Mouse (Mus musculus) naive thymus-derived CD4-positive, alpha-beta T cell, adult 2 months (primary cell): ENCODE measurements around the gene Slc38a10.

ENCODE experiments used
- DNase-seq: peaks from one replicate; pipeline ENCODE4 v3.0.0-alpha.2; 2011; ENCODE audit warnings: low read depth

Gene Slc38a10

GRCm38 (mm10) chr11:120137625-120138004 is 13.5 kb downstream of the Slc38a10 start:
- DNase-seq = no peak

- DNase-seq = no peak
These were observed 14.1 kb downstream of the Slc38a10 start for GRCm38 (mm10) chr11:120136796-120137624.

- no peak for DNase-seq
These were observed 15.0 kb downstream of the Slc38a10 start for GRCm38 (mm10) chr11:120136195-120136594.

- no peak for DNase-seq
These were observed 16.2 kb downstream of the Slc38a10 start for GRCm38 (mm10) chr11:120134847-120135530.

GRCm38 (mm10) chr11:120134148-120134547 is 17.0 kb downstream of the Slc38a10 start:
- no peak for DNase-seq

- no peak for DNase-seq
These were observed 21.9 kb downstream of the Slc38a10 start for GRCm38 (mm10) chr11:120129281-120129680.

DNA sequence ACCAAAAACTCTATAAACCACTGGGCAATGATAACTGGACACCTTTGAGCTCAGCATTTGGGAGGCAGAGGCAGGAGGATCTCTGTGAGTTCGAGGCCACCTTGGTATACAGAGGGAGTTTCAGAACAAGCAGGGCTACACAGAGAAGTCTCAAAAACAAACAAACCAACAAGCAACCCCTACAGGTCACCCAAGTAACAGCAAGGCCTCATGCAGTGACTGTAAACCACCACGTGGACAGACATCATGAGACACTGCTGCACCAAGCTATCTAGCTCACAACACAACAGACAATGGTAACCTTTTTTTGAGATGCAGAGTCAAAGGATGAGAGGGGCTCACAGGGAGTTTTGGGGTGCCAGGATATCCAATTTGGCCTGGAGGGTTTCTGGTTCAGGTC is 24.3 kb downstream of the Slc38a10 start:
- no peak for DNase-seq

DNA sequence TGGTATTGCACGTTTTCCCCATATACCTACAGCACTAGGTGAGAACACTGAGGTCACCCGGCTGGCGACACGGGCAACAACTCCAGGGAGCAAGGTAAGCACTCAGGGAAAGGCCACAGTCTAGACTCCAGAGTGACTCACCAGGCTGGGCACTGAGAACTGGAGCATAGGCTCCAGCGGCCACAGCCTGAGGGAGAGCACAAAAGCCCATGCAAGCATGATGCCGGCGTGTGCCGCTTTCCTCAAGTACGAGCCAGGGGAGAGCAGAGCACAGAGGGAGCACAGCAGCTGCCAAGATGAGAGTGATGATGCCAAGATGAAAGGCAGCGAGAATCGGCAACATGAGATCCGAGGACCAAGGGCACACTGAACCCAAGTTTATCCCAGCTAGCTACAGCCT is 29.0 kb downstream of the Slc38a10 start:
- no peak for DNase-seq

DNA sequence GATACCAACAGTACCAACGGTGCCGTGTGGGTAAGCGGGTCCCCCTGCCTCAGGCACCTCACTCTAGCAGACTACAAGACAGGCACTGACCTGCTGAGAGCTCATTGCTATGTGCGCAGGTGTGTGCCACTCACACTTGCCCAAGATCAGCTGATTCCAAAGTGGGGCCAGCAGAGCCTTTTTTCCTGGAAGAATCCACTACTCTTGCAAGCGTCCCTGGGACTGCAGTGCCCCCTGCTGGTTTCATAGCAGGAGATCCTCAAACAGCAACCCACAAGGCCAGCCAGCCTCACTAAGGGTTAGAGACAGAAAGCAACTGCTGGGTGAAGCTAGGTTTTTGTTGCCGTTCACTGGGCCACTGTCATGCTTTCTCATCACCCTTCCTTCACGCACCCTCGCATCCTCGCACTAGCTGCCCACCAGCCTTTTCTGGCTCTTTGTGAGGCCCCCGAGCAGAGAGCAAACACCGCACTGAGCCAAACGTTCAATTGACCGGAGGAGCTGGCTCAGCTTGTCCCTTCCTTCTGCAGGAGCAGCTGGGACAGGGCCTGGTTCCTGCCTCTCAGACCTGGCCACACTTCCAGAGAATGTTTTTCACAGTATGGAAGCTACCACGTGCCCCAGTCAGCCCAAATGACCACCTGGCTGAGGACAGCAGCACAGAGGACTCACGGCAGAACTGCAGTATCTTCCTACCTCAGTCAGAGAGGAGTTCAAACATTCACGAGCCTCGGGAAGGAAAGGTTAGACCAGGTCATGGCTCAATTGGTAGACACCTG is 30.3 kb downstream of the Slc38a10 start:
- DNase-seq = peak; percentile 36

DNA sequence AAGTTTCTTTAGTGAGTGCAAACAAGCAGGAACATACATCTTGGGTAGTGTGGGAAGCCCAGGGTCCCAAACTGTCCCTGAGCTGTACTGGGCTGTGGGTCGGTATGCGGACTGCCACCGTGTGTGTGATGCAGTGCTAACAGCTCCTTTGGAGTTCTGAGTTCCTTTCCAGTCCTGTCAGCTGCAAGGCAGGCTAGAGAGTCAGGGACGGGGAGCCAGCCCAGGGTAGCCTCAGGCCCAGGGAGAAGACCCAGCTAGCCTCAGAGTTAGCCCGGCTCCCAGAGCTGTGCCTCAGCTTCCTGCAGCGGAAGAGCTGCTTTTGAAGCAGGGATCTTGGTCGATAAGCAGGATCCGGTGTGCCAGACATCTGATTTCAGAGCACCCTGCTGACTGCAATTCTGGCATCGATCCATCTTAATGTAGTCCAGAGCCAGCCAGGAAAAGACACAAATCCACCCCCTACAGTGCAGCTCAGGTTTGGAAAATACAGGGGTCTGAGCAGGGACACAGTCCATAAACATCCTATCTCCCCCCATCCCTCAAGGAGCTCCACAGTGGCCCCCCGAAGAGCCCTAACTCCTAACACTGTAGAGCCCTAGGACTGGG is 31.1 kb downstream of the Slc38a10 start:
- DNase-seq = no peak

DNA sequence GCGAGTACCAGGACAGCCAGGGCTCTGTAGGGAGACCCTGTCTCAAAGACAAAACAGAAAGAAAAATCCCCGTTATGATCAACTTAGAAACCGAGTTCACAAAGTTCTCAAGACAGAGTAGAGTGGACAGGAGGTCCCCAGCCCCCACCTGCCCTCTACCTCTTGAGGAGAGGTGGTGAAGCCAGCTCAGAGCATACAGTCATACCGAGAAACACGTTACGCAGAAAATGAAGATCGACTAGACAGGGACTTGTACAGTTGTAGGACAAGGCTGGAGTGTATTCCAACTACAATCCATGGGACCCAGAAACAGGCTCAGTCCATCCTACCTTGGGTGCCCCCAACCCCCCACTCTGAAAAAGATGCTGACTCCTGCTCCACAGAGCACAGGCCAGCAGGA is 32.0 kb downstream of the Slc38a10 start:
- DNase-seq = no peak

GRCm38 (mm10) chr11:120117626-120118025 is 33.5 kb downstream of the Slc38a10 start:
- no peak for DNase-seq

GRCm38 (mm10) chr11:120114488-120115215 is 36.5 kb downstream of the Slc38a10 start:
- DNase-seq = no peak

DNA sequence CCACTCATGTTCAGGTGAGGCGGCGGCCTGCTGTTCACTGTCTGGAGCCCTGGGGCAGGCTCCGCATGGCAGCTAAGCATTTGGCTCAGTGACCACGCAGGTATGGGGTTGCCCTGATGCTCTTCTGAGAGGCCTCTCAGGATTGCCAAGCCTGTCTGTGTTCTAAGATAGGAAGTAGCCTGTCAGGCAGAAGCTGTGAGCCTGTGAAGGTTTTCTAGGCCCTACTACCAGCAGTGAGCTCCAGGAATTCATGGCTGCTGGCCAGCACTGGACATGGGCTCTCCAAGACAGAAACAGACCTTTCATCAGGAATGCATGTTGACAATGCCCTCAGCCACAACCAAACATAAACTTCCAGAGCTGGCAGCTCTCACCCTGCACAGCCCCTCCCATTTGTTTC is 39.0 kb downstream of the Slc38a10 start:
- DNase-seq = no peak

- DNase-seq = peak; percentile 74
These were observed 40.1 kb downstream of the Slc38a10 start for GRCm38 (mm10) chr11:120111033-120111432.

- DNase-seq = peak; percentile 16
These were observed 40.6 kb downstream of the Slc38a10 start for GRCm38 (mm10) chr11:120110554-120110953.

- no peak for DNase-seq
These were observed 41.5 kb downstream of the Slc38a10 start for GRCm38 (mm10) chr11:120109558-120110210.

DNA sequence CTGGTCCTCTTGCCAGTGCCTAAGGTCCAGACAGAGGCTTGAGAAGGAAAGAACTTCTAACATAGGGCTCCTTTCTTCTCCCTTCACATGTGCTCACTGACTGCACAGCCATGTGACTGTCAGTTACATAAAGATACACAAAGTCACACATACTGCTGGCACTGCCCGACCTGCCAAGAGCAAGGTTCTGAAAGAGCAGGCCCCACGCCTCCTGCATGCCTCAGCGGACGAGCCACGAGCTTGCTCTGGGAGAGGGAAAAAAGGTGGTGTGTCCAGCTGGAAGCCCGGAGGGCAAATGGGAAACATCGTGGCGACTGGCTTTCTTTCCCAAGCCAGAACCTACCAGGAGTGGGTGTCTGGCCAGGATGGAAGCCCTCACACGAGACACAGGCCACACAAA is 43.4 kb downstream of the Slc38a10 start:
- DNase-seq = no peak

DNA sequence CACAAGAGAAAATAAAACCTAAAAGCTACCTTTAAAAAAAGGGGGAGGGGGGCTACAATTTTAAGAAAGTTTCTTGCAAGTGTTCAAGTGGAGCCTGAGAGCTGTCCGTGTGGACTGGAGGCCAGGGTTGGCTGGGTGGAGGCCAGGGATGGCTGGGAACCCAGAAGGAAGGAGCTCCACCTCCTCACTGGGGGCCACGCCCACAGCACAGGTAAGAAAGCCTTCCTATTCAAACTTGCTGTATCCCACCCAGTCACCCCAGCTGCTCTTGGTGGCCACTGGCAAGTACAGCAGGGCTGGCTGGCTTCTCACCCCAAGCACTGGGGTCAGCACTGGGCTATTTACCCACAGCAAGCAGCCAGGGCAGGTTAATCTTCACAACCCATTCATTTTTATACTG is 44.1 kb downstream of the Slc38a10 start:
- no peak for DNase-seq

DNA sequence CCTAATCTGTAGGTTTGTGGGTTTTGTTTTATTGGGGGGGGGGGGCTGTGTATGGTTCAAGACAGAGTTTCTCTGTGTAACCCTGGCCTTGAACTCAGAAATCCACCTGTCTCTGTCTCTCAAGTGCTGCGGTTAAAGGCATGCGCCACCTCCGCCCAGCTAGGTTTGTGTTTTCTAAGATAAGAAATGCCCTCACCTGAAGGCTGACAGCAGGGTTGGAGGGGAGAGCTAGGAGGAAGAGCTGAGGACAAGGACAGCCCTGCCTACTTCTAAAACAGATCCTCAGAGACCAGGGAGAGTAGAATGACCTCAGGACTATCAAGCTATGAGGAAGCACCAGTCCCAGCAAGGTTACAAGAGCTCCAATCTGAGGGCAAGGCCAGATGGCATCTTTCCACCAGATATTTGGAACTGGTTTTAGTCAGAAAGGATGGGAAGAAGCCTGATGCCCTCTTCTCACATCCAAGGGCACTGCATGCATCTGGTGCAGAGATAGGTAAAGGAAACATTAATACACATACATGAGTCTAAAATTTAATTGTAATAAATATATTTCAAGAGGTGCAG is 47.6 kb downstream of the Slc38a10 start:
- no peak for DNase-seq

- peak; percentile 85 for DNase-seq
These were observed 50.1 kb downstream of the Slc38a10 start for GRCm38 (mm10) chr11:120101036-120101435.
